In genomic region chr14:122751552-122751951, GRCm38 (mm10) we compare ENCODE assay signal across 15 mouse cellular contexts.
DNase-seq lines count a peak whose midpoint lies in the region; TF ChIP-seq lines count a peak whose summit lies in the region.
"Had no signal": no experiment of that assay in that cellular context is flagged by ENCODE, and none has a peak within 500 bp of the region (broad histone marks: within the 10 kb centered on the region; RNA-seq: fewer than 3 reads in every experiment).

No protein-coding gene starts in this region.

- DNase-seq in left cerebral cortex, adult 2 months (ENCODE audit: extremely low spot score in 1 of 2, low spot score in 2 of 2), result no peak
- DNase-seq in left cerebral cortex, postnatal 25 days (ENCODE audit: low spot score in 2 of 2), result no peak
- DNase-seq in 416B (ENCODE audit: low read depth) (peak; percentile 3), A20 (ENCODE audit: low read depth, low spot score) (peak; percentile 16), R1 (ENCODE audit: low read depth, low spot score) (peak; percentile 35)
- DNase-seq in gastrocnemius, postnatal 36 days, result no peak
- DNase-seq in spleen, adult 12 weeks (ENCODE audit: low spot score), result no peak
- DNase-seq: adrenal gland, postnatal 25 days; cerebellum, adult 9-10 months; embryo, embryonic 11 days; heart, postnatal 10 days; lung, postnatal 36 days; midbrain, embryonic 14.5 days had no signal

- peak; percentile 20; the same call in 1 of the 2 replicates for TF ChIP-seq CTCF in left cerebral cortex, adult 2 months (IDR thresholded peaks at IDR 0.05)

- intact Hi-C loops in left cerebral cortex, adult 2 months (cut with DNase I), result no loop called here
- intact Hi-C loops in left cerebral cortex, postnatal 25 days (cut with DNase I), result no loop called here
- intact Hi-C loops in gastrocnemius, postnatal 36 days (cut with DNase I), result no loop called here

- H3K27ac ChIP-seq in left cerebral cortex, adult 2 months, result no peak overlapping the region
- H3K27ac ChIP-seq: forebrain, embryonic 13.5 days; limb, embryonic 15.5 days had no signal

- H3K4me3 ChIP-seq in left cerebral cortex, adult 2 months, result no peak overlapping the region
- H3K4me3 ChIP-seq: forebrain, embryonic 13.5 days; limb, embryonic 15.5 days had no signal

Comparison
In these comparisons a context has a peak if more than half of its experiments do, and no peak if none do; other contexts are left out.
1. DNase-seq: peak in 416B (single experiment), A20 (single experiment) and R1 (single experiment); none in left cerebral cortex, adult 2 months (0 of 2), left cerebral cortex, postnatal 25 days (0 of 2), gastrocnemius, postnatal 36 days (0 of 2) and spleen, adult 12 weeks (single experiment).